Mouse (Mus musculus) gastrocnemius, postnatal 10 days (tissue): Measurements from ENCODE around the gene Tmem160. TPM values are rescaled to one million over a fixed set of nuclear protein-coding genes. Genes with fewer than 3 reads are reported as not detected.

ENCODE experiments used
- DNase-seq: peaks from one replicate; pipeline ENCODE4 v3.0.0; 2021; ENCODE audit warnings: mixed read lengths
- total RNA-seq, 2 experiments: library from RNA; stranded (reverse); gene quantifications; 2 replicates each; pipeline ENCODE4 v1.2.3; 2021

Tmem160 gene
- total RNA-seq, 2 experiments from 2014 or later = 18.8 to 18.9 TPM

DNA sequence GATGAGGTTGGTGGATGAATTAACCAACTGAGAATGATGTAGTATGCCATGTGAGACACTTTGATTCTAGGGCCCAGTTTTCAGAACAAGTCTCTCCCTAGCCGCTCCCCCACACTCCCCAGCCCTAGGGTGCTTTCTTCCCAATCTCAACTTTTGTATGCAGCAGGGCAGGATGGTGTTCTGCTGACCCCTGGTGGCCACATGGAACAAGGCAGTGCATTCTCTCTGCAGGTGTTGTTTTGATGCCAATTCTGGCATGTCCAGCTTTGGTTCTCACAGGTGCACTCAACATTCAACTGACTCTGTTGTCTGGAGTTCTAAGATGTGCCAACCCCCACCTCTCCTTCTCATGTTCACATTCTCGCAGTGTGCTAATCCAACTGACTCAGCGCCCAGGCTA, 39.2 kb downstream of the Tmem160 start:
- DNase-seq = peak; percentile 62

DNA sequence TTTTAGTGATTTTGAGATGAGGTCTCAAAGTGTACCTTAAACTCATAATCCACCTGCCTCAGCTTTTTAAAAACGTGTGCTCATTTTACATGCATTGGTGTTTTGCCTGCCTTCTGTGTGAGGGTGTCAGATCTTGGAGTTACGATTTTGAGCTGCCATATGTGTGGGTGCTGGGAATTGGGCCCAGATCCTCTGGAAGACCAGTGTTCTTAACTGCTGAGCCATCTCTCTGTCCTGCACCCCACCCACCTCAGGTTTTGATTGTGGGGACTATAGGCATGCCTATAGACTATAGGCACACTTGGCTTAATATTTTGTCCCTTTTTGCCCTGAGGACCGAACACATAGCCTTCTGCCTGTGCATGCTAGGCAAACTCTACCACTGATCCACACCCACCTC, 39.6 kb downstream of the Tmem160 start:
- DNase-seq = no peak

DNA sequence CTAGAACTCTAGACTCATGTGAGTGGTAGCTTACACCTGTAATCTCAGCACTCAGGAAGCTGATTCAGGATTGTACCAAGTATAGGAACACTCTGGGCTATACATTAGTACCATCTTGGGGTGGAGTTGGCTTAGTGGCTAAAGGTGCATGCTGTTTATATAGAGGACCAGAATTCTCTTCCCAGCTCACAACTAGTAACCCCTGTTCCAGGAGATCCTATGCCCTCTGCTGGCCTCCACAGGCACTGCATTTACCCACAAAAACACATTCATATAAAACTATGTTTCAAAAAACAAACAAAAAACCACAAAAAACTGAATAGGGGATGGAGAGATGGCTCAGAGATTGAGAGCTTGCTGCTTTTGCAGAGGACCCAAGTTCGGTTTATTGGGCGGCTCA, 40.8 kb downstream of the Tmem160 start:
- peak; percentile 52 for DNase-seq

DNA sequence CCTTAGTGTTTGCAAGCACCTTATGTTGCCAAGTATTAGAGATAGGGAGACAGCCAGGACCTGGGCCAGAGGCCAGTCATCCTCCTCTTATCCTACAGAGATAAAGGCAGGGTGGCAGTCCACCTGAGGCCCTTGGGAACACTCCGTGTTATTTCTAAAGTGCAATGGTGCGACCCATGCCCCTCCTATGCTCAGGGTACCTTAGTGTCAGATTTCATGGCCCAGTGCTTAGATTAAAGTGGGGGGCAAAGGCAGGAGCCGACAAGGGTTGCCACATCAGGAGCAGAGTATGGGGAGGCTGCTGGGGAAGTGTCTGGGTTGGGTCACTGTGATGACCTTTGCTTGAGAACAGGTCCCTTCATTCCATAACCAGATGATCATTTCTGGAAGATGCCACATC, 43.7 kb downstream of the Tmem160 start:
- no peak for DNase-seq

DNA sequence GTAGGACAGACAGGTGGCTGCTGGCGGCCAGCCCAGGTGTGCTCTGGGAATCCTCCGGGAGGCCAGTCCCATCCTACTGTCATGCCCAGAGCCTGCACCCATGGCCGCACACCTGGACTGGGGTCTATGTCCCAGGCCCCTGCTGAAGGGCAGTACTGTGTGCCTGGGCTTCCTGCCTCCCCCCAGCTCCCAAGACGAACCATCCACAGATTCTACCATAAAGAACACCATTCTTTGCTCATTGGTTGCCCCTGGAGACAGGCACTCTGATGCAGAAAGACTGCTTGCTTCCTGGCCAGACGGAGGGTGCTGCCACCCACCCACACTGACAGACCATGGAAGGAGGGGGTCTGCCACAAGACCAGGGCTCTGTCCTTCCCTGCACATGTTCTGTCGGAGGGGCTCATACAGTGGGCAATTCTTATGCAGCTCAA, 47.1 kb downstream of the Tmem160 start:
- no peak for DNase-seq

DNA sequence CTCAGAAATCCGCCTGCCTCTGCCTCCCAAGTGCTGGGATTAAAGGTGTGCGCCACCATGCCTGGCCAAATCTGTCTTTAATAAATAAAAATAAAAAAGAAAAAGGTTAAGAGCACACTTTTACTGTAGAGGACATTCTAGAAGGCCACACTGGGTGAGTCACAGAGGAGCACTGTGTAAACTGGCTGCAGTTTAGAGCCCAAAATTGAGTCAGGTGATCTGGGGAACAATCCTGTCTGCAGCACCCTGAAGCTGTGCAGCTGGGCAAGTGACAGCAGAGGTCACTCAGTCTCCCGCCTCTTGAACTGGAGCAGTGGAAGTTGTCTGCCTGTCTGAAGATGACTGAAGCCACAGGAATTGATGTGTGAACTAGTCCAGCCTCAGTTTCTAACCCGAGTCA, 49.0 kb downstream of the Tmem160 start:
- no peak for DNase-seq

DNA sequence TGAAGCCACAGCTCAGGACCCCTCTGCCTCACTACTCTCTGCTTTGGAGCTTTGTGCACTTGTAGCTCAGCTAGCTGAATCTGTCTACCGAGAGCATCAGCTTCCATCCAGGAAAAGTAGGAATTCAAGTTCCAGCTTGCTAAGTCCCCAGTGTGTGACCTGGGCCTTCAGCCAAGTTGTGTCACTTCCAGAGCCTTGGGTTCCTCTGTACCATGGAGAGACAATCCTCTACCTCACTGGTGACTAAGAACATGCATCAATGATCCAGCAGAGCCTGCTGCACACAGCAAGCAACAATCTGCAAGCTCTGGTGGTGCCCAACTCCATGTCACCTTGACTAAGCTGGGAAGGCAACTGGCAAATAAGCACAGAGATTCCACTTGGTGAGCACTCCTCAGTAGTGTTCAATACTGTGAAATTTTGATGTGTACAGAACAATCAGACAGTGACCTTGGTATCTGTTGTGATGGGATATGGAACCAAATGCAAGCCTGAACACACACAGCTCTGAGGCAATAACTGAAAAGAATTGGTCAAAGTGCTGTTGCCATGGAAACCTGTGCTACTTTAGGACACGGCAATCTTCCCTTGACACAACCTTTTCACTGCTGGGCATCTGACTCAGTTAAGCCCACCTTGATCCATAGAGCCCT, 52.1 kb downstream of the Tmem160 start:
- peak; percentile 32 for DNase-seq

Other genes starting within 250 kb of the Tmem160 start
- 1 to 10 TPM; 5.8 to 7.6 TPM for gene Dhx34, start 230.7 kb upstream of the Tmem160 start, total RNA-seq
- under 1 TPM; 0.16 to 0.41 TPM for gene C5ar2, start 208.6 kb upstream of the Tmem160 start, total RNA-seq
- gene C5ar1, start 193.2 kb upstream of the Tmem160 start, total RNA-seq = 1 to 10 TPM; 3.2 to 3.3 TPM
- gene Inafm1, start 179.2 kb upstream of the Tmem160 start, total RNA-seq = 10 to 100 TPM; 11.0 to 11.7 TPM
- 10 to 100 TPM; 34.0 to 47.6 TPM for gene Ccdc9, start 166.0 kb upstream of the Tmem160 start, total RNA-seq
- 1 to 10 TPM; 4.6 to 6.1 TPM for gene Bbc3, start 144.4 kb upstream of the Tmem160 start, total RNA-seq
- 10 to 100 TPM; 43.3 to 48.8 TPM for gene Sae1, start 65.0 kb upstream of the Tmem160 start, total RNA-seq
- 10 to 100 TPM; 33.2 to 37.9 TPM for gene Zc3h4, start 51.9 kb upstream of the Tmem160 start, total RNA-seq
- not detected for gene Npas1, start 24.9 kb downstream of the Tmem160 start, total RNA-seq
- 10 to 100 TPM; 30.5 to 36.6 TPM for gene Arhgap35, start 162.2 kb downstream of the Tmem160 start, total RNA-seq
- not detected for gene Ceacam15, start 222.9 kb downstream of the Tmem160 start, total RNA-seq